Mouse (Mus musculus) retina, postnatal 7 days (tissue): ENCODE data around the gene Celf1.
"Not testable (repeated sequence)": the region's sequence is repeated elsewhere in the genome, so short reads cannot be mapped to it uniquely, and the experiment has no call there.

Source experiments
- DNase-seq: peaks from one replicate; pipeline ENCODE4 v3.0.0-alpha.2; 2012; ENCODE audit warnings: low read depth, low spot score

The Celf1 gene

DNA sequence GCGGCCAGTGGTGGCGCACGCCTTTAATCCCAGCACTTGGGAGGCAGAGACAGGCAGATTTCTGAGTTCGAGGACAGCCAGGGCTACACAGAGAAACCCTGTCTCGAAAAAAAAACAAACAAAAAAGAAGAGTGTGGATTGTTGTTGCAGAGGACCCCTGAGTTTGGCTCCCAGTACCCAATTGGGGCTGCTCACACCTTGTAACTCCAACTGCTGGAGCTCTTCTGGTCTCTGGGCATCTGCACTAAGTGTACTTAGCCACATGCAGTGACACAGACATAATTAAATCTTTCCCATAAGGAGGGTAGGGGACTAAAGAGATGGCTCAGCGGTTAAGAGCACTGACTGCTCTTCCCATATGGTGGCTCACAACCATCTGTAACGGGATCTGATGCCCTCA is 82.1 kb downstream of the Celf1 start:
- not testable (repeated sequence) for DNase-seq

DNA sequence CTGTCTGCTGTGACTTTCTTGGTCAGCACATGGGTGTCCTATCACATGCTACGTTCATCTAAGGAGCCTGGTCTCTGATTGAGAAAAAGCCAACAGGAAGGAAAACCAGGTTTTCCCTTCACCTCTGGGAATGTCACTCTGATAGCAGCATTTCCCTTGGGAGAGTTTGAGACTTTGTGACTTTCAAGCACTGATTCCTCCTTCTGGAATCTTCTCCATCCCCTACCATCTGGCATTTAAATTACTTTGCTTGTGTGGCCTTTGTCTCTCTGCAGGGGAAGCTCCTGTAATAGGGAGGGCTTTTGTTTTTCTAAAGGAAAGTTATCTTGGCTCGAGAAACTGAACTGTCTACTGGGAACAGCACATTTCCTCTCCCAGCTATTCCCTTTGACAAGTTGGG is 82.9 kb downstream of the Celf1 start:
- DNase-seq: no peak

DNA sequence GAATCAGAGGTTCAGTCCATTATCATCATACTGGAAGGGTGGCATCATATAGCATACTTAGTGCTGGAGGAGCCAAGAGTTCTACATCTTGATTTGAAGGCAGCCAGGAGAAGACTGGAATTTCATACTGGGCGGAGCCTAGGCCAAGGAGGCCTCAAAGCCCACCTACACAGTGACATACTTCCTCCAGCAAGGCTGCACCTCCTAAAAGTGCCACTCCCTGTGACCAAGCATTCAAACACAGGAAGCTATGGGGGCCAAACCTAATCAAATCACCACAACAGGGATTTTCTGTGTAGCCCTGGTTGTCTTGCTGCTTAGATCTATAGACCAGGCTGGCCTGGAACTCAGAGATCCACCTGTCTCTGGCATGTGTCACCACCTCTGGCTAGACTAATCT is 83.8 kb downstream of the Celf1 start:
- DNase-seq: no peak

DNA sequence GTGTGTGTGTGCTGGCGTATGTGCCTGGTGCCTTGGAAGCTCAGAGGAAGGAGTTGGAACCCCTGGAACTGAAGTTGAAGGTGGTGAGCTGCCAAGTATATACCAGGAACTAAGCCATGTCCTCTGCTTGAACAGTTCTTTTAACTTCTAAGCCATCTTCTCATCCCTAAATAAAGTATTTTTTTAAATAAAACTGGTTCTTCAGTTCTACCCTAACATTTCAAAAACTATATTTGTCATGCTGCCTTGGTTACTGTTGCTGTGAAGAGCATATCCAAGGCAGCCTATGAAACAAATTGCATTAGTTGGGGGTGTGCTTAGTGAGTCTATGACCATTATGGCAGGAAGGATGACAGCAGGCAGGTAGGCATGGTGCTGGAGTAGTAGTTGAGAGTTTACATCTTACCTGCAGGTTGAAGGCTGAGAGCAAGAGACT is 84.9 kb downstream of the Celf1 start:
- no peak for DNase-seq

DNA sequence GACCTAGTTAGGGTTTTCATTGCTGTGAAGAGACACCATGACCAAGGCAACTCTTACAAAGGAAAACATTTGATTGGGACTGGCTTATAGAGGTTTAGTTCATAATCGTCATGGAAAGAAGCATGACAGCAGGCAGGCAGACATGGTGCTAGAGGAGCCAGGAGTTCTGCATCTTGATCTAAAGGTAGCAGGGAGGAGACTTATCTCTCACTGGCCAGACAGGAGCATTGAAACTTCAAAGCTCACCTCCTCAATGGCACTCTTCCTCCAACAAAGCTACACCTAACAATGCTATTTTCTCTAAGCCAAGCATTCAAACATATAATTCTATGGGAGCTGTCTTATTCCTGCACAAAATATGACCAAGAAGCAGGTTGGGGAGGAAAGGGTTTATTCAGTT is 86.3 kb downstream of the Celf1 start:
- no peak for DNase-seq

DNA sequence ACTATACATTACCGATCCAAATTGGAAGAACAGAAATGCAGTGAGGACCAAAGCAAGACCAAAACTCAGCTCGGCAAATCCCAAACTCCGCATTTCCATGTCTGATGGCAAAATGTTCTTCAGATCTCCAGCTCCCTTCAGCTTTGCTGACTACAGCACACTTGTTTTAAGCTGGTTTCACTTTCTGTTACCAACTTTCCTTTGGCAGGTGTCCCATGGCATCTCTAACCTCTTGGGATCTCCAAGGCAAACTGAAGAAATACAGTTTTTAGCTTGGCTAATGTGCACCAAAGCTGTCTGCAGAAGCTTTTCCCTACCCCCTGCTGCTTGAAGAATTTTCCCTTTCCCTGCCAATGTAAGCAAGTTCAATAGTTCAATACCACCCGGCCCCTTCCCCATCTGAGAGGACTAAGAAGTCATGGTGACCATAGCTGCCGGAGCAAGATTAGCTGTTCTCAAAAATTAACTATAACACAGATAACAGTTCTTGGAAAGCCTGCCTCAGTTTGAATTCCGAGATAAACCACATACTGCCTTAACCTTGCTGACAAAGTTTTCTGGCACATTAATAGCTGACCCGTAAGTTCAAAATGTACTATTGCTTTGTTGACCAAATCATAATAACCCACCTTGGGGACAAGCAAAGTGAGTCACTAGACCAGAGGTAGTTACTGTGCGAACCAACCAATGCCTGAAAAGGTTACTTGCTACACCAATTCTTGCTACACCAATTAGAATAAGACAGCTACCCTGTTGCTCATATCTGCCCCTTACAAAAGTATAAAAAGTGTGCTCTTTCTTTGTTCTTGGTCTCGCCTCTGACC is 87.4 kb downstream of the Celf1 start:
- no peak for DNase-seq

DNA sequence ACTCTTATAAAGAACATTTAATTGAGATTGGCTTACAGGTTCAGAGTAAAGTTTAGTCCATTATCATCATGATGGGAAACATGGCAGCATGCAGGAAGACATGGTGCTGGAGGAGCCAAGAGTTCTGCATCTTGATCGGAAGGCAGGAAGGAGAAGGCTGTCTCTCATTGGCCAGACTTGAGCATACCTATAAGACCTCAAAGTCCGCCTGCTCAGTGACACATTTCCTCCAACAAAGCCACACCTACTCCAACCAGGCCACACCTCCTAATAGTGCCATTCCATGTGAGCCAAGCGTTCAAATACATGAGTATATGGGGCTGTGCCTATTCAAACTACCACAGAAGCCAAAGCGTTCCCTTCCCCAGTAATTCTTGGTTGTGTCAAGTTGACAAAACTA is 91.0 kb downstream of the Celf1 start:
- no peak for DNase-seq

DNA sequence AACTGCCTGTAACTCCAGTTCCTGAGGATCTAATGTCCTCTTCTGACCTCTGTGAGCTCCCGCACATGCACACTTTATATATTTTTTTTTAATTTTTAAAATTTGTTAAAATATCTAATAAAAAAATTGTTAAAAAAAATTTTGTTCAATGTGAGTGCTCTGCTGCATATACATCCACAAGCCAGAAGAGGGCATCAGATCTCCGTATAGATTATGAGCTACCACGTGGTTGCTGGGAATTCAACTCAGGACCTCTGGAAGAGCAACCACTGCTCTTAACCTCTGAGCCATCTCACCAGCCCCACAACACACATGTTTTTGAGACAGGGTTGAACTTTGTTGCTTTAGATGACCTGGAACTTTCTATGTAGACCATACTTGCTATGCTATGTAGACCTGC is 92.8 kb downstream of the Celf1 start:
- no peak for DNase-seq

DNA sequence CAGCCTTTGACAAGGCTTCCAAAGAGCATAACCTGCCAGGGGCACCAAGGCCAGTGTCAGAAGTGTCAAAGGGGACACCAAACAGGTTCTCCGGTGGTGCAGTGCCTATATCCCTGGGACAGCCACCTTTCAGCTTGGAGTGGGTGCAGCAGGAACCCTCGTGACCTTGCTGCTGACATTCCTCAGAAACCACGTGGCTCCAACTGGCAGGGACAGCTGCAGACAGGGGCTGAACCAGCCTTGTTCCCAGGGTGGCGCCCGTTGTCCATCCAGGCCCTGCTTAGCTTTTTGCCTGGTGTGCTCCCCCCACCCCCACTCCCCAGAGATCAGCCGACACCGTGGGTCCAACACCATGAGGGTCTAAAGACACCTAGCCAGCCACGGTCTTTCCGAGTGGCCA is 95.2 kb downstream of the Celf1 start, which contains the start of gene Rapsn:
TSS of gene Rapsn (plus strand) at position 236 of the 400 bp plus-strand sequence.
- DNase-seq: no peak

DNA sequence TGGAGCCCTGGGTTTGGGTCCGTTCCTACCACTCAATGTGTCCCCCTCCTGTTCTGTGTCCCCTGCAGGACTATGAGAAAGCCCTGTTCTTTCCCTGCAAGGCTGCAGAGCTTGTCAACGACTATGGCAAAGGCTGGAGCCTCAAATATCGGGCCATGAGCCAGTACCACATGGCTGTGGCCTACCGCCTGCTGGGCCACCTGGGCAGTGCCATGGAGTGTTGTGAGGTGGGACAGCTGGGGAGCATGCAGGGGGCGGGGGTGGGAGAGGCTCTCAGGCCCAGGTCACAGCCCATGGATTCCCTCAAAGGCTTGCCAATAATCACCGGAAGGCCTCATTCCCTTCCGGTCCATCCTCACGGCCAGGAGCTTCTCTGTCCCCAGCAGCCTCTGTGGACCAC is 101.6 kb downstream of the Celf1 start:
- no peak for DNase-seq

DNA sequence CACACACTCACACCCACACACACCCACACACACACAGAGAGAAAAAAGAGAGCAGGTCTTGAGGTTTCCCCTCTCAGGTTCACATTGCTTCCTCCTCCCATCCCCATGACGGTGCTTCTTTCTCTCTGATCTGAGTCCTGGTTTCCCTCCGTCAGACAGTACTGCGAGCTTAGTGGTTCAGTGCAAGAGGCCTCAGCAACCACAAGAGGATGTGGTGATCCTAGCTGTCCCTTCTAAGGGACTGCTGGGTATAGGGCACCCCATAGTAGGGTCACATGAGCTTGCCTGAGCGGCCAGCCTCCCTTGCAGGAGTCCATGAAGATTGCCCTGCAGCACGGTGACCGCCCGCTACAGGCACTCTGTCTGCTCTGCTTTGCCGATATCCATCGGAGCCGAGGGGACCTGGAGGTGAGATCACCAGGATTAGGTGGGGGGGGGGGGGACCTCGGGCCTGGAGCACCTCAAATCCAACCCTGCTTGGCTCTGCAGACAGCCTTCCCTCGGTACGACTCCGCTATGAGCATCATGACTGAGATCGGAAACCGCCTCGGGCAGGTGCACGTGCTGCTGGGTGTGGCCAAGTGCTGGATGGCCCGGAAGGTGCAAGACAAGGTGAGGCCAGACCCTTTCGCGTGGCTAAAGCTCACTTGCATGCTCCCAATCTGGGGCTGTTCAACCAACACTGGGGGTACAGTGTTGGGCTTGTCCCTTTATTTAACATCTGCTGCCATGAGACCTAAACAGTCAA is 102.6 kb downstream of the Celf1 start:
- DNase-seq: no peak

DNA sequence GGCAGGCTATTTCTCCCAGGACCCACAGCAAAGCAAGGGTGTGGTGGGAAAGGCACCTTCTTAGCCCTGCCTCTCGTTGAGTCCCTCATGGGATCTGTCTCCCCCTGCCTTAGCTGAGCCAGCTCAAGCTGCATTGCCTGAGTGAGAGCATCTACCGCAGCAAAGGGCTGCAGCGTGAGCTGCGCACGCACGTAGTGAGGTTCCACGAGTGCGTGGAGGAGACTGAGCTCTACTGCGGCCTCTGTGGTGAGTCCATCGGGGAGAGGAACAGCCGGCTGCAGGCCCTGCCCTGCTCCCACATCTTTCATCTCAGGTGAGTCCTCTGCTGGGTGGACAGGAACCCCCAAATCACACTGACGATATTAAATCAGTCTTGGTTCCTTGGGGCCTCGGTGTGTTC is 104.5 kb downstream of the Celf1 start:
- DNase-seq: no peak

DNA sequence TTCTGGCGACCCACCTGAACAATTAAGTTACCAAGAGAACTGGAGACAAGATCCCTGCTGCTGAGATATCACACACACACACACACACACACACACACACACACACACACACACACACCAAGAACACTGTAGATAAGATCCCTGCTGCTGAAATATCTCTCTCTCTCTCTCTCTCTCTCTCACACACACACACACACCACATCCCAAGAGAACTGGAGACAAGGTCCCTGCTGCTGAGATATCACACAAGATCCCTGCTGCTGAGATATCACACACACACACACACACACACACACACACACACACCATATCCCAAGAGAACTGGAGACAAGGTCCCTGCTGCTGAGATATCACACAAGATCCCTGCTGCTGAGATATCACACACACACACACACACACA is 105.6 kb downstream of the Celf1 start:
- DNase-seq: not testable (repeated sequence)

DNA sequence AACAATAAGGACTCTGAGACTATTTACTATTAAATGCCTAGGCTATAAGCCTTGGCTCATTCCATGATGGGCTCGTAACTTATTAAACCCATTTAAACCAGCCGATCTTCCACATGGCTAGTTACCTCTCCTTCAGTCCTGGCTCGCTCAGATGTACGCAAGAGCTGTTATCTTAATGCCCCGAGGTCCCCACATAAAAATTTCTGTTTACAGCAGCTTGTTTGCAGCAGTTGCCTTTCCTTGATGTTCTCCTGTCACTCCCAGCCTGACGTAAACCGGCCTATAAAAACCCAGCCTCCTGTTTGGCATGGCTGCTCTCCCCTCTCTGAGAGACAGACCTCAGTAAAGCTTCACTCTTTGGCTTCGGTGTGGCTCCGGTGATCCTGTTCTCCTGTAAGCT is 107.2 kb downstream of the Celf1 start:
- no peak for DNase-seq

DNA sequence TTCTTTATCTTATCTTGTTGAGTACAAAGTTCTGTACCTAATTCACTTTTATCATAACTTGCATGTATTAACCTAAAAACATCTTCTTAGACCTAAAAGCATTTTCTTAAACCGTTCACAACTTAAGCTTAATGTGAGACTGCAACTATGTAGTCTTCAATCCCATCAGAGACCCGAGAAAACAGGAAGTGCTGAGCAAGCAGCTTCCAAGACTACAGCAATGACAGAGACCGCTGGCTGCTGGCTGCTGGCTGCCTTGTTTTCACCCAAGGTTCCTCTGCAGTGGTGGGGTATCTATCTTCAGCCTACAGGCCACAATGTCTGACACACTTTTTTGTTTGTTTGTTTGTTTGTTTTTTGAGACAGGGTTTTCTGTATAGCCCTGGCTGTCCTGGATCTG is 111.7 kb downstream of the Celf1 start:
- DNase-seq: no peak

DNA sequence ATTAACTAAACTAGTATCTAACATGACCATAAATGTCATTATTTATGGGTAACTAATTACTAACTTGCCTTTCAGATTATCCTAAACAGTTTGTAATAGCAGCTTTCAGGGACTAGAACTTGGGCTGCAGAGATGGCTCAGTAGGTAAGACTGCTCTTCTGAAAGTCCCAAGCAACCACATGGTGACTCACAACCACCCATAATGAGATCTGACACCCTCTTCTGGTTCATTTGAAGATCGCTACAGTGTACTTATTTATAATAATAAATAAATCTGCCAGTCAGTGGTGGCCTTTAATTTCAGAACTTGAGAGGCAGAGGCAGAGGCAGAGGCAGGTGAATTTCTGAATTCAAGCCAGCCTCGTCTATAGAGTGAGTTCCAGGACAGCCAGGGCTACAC is 112.6 kb downstream of the Celf1 start:
- no peak for DNase-seq

DNA sequence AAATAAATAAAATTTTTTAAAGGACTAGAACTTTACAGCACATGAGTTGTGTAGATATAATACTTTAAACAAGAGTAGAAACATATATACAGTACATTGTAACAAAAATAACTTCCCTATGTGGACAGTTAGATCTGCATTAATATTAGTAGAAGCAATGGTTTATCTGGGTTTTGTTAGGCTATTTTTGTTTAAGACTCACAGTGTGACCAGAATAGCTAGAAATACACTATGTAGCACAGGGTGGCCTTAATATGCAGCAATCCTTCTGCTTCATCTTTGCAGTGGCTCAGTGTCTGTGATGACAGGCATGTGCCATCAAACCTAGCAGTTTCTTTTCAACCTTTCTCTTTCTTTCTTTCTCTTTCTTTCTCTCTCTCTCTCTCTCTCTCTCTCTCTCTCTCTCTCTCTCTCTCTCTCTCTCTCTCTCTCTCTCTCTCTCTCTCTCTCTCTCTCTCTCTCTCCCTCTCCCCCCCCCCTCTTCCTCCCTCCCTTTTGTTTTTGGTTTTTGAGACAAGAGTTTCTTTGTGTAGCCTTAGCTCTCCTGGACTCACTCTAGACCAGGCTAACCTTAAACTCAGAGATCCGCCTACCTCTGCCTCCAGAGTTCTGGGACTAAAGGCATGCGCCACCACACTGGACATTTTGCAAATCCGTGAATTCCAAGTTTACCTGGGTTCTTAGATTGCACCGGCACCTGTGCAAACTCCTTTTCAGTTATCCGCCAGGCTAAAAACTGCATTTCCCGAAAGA is 113.2 kb downstream of the Celf1 start:
- no peak for DNase-seq

DNA sequence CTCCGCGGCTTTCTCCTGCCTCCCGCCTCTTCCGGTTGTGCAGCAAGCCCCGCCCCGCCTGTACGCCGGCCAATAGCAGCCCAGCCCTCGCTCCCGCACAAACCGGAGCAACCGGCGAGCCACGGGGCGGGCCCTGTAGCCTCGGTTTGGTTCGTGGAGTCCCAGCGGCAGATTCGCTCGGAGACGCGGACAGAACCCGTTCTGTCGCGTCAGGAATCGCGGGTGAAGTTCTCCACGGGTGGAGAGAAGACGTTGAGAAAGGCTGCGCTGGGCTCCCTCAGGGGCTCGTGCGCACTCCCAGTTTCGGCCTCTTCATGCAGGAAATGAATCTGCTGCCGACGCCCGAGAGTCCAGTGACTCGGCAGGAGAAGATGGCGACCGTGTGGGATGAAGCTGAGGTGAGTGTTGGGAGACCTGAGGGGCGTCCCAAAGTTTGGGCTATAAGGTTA is 113.8 kb downstream of the Celf1 start, which contains the start of gene Psmc3:
TSS of gene Psmc3 (plus strand) at position 76 of the 449 bp plus-strand sequence.
- peak; percentile 84 for DNase-seq

DNA sequence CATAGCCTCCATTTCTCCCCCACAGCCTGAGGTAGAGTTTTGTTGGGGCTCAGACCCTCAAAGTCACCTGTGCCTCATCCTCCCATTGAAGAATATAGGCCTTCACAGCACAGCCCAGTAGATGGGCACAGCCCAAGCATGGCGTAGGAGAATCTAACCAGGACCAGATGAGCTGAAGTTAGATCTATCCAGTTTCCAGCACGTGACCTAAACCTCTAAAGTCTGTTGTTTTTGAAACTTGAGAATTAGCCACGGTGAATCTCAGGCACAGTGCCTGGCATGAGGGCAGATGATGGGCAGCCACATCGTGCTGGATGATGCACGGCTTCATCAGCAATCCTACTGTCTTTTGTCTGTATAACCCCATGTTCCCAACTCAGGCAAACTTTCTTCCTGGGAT is 118.3 kb downstream of the Celf1 start:
- DNase-seq: no peak

DNA sequence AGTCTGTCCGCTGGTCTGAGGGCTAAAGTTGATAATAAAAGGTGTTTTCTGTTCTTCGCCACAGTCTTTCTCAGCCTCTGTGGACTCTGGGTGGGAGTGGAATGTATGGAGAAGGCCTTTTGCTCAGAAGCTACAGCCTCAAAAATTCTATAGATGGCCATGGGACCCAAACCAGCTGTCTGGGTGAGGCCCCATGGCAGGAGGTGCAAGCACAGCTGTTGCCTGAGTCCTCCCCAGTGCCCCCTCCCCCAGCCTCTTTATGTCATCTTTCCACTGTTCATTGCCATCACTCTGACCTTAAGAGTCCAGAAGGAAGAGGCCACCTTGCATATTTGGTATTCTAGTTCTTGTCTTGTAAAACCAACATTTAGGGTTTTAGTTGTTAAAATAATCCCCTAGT is 119.2 kb downstream of the Celf1 start:
- DNase-seq: no peak

DNA sequence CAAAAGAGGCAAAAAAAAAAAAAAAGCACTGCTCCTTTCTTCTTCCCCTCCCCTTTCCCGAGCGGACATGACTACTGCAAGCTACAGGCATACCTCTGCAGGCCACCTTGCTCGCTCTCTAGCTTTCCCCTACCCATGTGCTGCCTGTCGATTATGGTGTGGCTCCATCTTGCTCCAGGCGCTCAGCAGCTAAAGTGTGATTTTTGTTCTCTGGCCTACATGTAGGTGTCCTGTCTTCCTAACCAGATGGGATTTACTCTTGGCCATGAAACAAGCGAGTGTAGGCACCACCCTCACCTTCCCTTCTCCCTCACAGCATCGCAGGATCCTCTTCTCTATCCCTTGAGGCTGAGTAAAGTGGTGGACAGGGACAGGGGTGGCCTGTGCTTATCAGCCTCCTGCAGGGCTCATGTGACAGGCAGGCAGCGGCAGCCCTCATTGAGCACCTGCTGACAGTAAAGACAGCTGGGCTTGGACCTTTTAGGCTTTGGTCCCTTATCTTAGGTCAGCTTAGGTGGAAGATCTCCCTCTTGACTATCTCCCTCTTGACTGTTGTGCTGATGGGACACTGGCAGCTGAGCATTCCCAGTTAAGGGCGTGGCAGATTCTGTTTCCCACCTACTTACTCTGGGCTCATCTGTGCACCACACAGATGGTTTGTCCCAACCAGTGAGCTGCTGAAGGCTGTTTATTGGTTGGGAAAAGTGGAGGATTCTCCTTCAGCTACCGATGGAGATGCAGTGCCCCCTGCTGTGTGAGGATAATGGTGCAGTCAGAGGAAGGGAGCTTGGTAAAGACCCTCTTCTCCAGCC is 120.6 kb downstream of the Celf1 start:
- DNase-seq: no peak
